Mouse (Mus musculus) midbrain, embryonic 10.5 days (tissue): ENCODE measurements at regions not wholly inside any gene's neighbourhood (a gene's known extent, or its start where the extent isn't known, plus 50 kb on each side); places are given as distances from the start of the nearest gene placed in this dataset.
"Not testable (repeated sequence)": the region's sequence is repeated elsewhere in the genome, so short reads cannot be mapped to it uniquely, and the experiment has no call there.

Source experiments
- DNase-seq: peaks from one replicate; pipeline ENCODE4 v3.0.0-alpha.2; 2017; ENCODE audit warnings: low spot score
- H3K27ac ChIP-seq: fragments of 300-500 bp; sonication (generic); replicated peaks from 2 replicates; pipeline ENCODE4 v1.5.1; 2016; ENCODE audit warnings: mild to moderate bottlenecking
- H3K27me3 ChIP-seq: fragments of 300-500 bp; sonication (generic); 2 replicates; pipeline ENCODE4 v1.6.1; 2016; ENCODE audit warnings: low read depth, mild to moderate bottlenecking; ENCODE audit not compliant: poor library complexity, severe bottlenecking
- H3K36me3 ChIP-seq: fragments of 300-500 bp; sonication (generic); 2 replicates; pipeline ENCODE4 v1.6.1; 2016; ENCODE audit warnings: mild to moderate bottlenecking, moderate library complexity
- H3K4me1 ChIP-seq: fragments of 300-500 bp; sonication (generic); 2 replicates; pipeline ENCODE4 v1.6.1; 2016
- H3K4me3 ChIP-seq: fragments of 300-500 bp; sonication (generic); 2 replicates; pipeline ENCODE4 v1.5.1; 2016; ENCODE audit warnings: mild to moderate bottlenecking, moderate library complexity
- H3K9me3 ChIP-seq: fragments of 300-500 bp; sonication (generic); replicated peaks from 2 replicates; pipeline ENCODE4 v1.6.1; 2016; ENCODE audit warnings: mild to moderate bottlenecking
- WGBS: fragments of 180-500 bp; shearing (Covaris S2); methylation state at CpG from one replicate; pipeline ENCODE4 v1.1.7; 2016; 5-methylcytosine and 5-hydroxymethylcytosine counted together

DNA sequence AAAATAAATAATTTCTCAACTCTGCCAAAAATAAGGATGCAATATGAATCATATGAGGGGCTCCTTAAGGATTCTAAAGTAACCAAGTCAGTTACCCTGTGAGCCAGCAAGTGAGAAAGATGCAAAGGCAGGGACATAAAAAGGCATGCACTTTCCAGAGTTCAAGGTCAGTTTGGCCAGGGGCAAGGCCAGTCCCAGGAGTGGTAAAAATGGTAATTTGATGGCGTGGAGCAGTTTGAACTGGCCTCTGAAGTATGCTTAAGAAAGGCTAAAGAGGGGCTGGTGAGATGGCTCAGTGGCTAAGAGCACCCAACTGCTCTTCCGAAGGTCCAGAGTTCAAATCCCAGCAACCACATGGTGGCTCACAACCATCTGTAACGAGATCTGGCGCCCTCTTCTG lies 68.8 kb downstream of the BC005561 start:
- H3K4me1 ChIP-seq, H3K27ac ChIP-seq, DNase-seq, H3K27me3 ChIP-seq, H3K4me3 ChIP-seq: not testable (repeated sequence)
- peaks cover 69% of the 10 kb centered on the region for H3K9me3 ChIP-seq
- H3K36me3 ChIP-seq = peaks cover 58% of the 10 kb centered on the region
- 98% methylated on average over 4 of the region's 4 CpGs for WGBS

DNA sequence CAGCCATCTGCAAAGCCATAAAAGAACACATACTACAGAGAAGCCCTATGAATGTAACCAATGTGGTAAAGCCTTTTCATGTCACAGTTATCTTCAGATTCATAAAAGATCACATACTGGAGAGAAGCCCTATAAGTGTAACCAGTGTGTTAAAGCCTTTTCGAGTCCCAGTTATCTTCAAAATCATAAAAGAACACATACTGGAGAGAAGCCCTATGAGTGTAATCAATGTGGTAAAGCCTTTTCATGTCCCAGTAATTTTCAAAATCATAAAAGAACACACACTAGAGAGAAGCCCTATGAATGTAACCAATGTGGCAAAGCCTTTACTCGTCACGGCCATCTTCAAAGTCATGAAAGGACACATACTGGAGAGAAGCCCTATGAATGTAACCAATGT lies 74.2 kb downstream of the BC005561 start:
- not testable (repeated sequence) for H3K27ac ChIP-seq, DNase-seq, H3K4me1 ChIP-seq, H3K27me3 ChIP-seq, H3K4me3 ChIP-seq
- H3K9me3 ChIP-seq = peaks cover 90% of the 10 kb centered on the region
- peaks cover 73% of the 10 kb centered on the region for H3K36me3 ChIP-seq
- 96% methylated on average over 3 of the region's 3 CpGs for WGBS

DNA sequence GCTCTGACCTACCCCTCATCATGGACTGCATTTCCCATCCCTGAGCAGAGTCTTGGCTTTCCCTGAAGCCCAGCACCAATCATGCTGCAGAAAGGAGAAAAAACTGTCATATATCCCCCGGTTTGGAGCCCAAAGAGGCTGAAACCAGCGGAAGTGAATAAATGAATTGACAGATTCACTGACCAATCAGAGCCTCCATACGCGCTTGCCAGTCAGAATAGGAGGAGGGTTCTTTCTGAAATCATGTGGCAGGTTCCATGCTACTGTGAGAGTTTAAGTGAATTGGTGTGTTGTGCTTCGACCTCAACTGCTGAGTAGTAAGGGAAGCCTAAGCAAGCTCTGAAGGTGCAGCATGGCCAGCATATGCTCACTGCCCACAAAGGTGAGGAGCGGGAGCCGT lies 101.0 kb downstream of the BC005561 start:
- Histone ChIP-seq H3K4me3 (no peak overlapping the region), H3K27ac (no peak overlapping the region), H3K27me3 (no peaks in the 10 kb centered on the region), H3K9me3 (peaks cover 40% of the 10 kb centered on the region), H3K4me1 (no peaks in the 10 kb centered on the region), H3K36me3 (no peaks in the 10 kb centered on the region)
- no peak for DNase-seq
- 81% methylated on average over 7 of the region's 7 CpGs for WGBS
